Mouse (Mus musculus) kidney, adult 2 months (tissue): Measurements from ENCODE around the gene Gstp2. TPM values are rescaled to one million over a fixed set of nuclear protein-coding genes. Genes with fewer than 3 reads are reported as not detected.

Source experiments
- DNase-seq: peaks from one replicate; pipeline ENCODE4 v3.0.0; 2021
- H3K27ac ChIP-seq: fragments of 200-500 bp; 2 replicates; pipeline ENCODE4 v1.5.1; 2012; ENCODE audit warnings: low read depth, low read length, control low read depth, inconsistent platforms; ENCODE audit not compliant: insufficient read depth
- H3K27me3 ChIP-seq: fragments of 200-500 bp; replicated peaks from 2 replicates; pipeline ENCODE4 v1.6.1; 2012; ENCODE audit warnings: mild to moderate bottlenecking, moderate library complexity, low read length, inconsistent platforms; ENCODE audit not compliant: control insufficient read depth, insufficient read depth
- H3K36me3 ChIP-seq: fragments of 200-500 bp; 2 replicates; pipeline ENCODE4 v1.6.1; 2012; ENCODE audit warnings: mild to moderate bottlenecking, moderate library complexity, low read length, inconsistent platforms; ENCODE audit not compliant: control insufficient read depth, insufficient read depth
- H3K4me1 ChIP-seq: fragments of 200-500 bp; 2 replicates; pipeline ENCODE4 v1.6.1; 2011; ENCODE audit warnings: low read length; ENCODE audit not compliant: control insufficient read depth, insufficient read depth
- H3K4me3 ChIP-seq: fragments of 200-500 bp; 2 replicates; pipeline ENCODE4 v1.5.1; 2011; ENCODE audit warnings: mild to moderate bottlenecking, low read depth, low read length, control low read depth; ENCODE audit not compliant: insufficient read depth
- CTCF ChIP-seq: fragments of 200-500 bp; conservative IDR thresholded peaks from 2 replicates; pipeline ENCODE4 v1.5.1; 2011; ENCODE audit warnings: low read depth, mild to moderate bottlenecking, control low read depth, low read length, moderate library complexity, mixed read lengths; ENCODE audit not compliant: insufficient read depth, insufficient read length
- POLR2A ChIP-seq: fragments of 200-500 bp; IDR thresholded peaks from one replicate; pipeline ENCODE4 v1.6.1; 2011; ENCODE audit warnings: low read depth, low read length, control low read depth
- WGBS: fragments of 180-500 bp; shearing (Covaris S2); methylation state at CpG from one replicate; pipeline ENCODE4 v1.1.7; 2018; 5-methylcytosine and 5-hydroxymethylcytosine counted together
- polyA plus RNA-seq: library from polyadenylated mRNA; depleted of rRNA; stranded (reverse); fragments of >200 nt; gene quantifications from 2 replicates; pipeline ENCODE4 v1.2.3, GENCODE M21; 2012

Gene Gstp2
- polyA plus RNA-seq, 1 experiment: 11.5 TPM

- H3K27ac ChIP-seq: no peak overlapping the region
- no peak for DNase-seq
- H3K27me3 ChIP-seq: no peaks in the 10 kb centered on the region
- no peaks in the 10 kb centered on the region for H3K36me3 ChIP-seq
- peaks cover 1% of the 10 kb centered on the region; the same call in 1 of the 2 replicates for H3K4me1 ChIP-seq
- TF ChIP-seq POLR2A (no peak), CTCF (no peak)
- no peak overlapping the region for H3K4me3 ChIP-seq
- 77% methylated on average over 10 of the region's 10 CpGs for WGBS
These were observed 27.8 kb downstream of the Gstp2 start for GRCm38 (mm10) chr19:4017921-4018587.

- no peak for TF ChIP-seq POLR2A
- TF ChIP-seq CTCF: no peak
- H3K4me3 ChIP-seq: no peak overlapping the region
- H3K36me3 ChIP-seq: no peaks in the 10 kb centered on the region
- no peak for DNase-seq
- 86% methylated on average over 5 of the region's 5 CpGs for WGBS
- peaks cover 8% of the 10 kb centered on the region; the same call in 1 of the 2 replicates for H3K4me1 ChIP-seq
- H3K27me3 ChIP-seq: no peaks in the 10 kb centered on the region
- H3K27ac ChIP-seq: no peak overlapping the region
These were observed 30.2 kb downstream of the Gstp2 start for GRCm38 (mm10) chr19:4015635-4016034.

- Histone ChIP-seq H3K4me1 (peaks cover 8% of the 10 kb centered on the region; the same call in 1 of the 2 replicates), H3K4me3 (no peak overlapping the region), H3K27me3 (no peaks in the 10 kb centered on the region), H3K36me3 (no peaks in the 10 kb centered on the region), H3K27ac (no peak overlapping the region)
- no peak for DNase-seq
- no peak for TF ChIP-seq CTCF
- TF ChIP-seq POLR2A: no peak
These were observed 31.0 kb downstream of the Gstp2 start for GRCm38 (mm10) chr19:4014802-4015201.

- peak overlapping the region; percentile 45 for H3K4me3 ChIP-seq
- H3K27ac ChIP-seq: peak overlapping the region; percentile 18; the same call in 1 of the 2 replicates
- no peaks in the 10 kb centered on the region for H3K27me3 ChIP-seq
- 21% methylated on average over 9 of the region's 9 CpGs for WGBS
- no peak for DNase-seq
- H3K4me1 ChIP-seq: peaks cover 8% of the 10 kb centered on the region; the same call in 1 of the 2 replicates
- peaks cover 2% of the 10 kb centered on the region for H3K36me3 ChIP-seq
- TF ChIP-seq CTCF (no peak), POLR2A (no peak)
These were observed 32.8 kb downstream of the Gstp2 start for GRCm38 (mm10) chr19:4013066-4013465.

GRCm38 (mm10) chr19:4012432-4013022, 33.3 kb downstream of the Gstp2 start, which contains the start of gene Ndufv1:
Ndufv1 (minus strand) TSS chr19:4012806.
- H3K4me3 ChIP-seq: peak within 1 kb of the TSS; percentile 64
- TF ChIP-seq POLR2A (peak; percentile 59), CTCF (peak; percentile 94)
- peak; percentile 99 for DNase-seq
- peaks cover 8% of the 10 kb centered on the region; the same call in 1 of the 2 replicates for H3K4me1 ChIP-seq
- no peaks in the 10 kb centered on the region for H3K27me3 ChIP-seq
- WGBS: under 1% methylated on average over 45 of the region's 45 CpGs
- peak within 1 kb of the TSS; percentile 62 for H3K27ac ChIP-seq
- H3K36me3 ChIP-seq: peaks cover 2% of the 10 kb centered on the region

- TF ChIP-seq CTCF (no peak), POLR2A (no peak)
- no peak overlapping the region for H3K4me3 ChIP-seq
- 97% methylated on average over 5 of the region's 5 CpGs for WGBS
- no peak for DNase-seq
- no peaks in the 10 kb centered on the region for H3K27me3 ChIP-seq
- H3K4me1 ChIP-seq: peaks cover 8% of the 10 kb centered on the region; the same call in 1 of the 2 replicates
- H3K36me3 ChIP-seq: peaks cover 2% of the 10 kb centered on the region
- no peak overlapping the region for H3K27ac ChIP-seq
These were observed 34.7 kb downstream of the Gstp2 start for GRCm38 (mm10) chr19:4011086-4011485.

GRCm38 (mm10) chr19:4005971-4006370, 39.9 kb downstream of the Gstp2 start:
- H3K4me3 ChIP-seq: no peak overlapping the region
- peaks cover 2% of the 10 kb centered on the region for H3K36me3 ChIP-seq
- TF ChIP-seq CTCF: no peak
- no peak for TF ChIP-seq POLR2A
- H3K27me3 ChIP-seq: no peaks in the 10 kb centered on the region
- DNase-seq: no peak
- WGBS: 94% methylated on average over 8 of the region's 8 CpGs
- peaks cover 13% of the 10 kb centered on the region for H3K4me1 ChIP-seq
- no peak overlapping the region for H3K27ac ChIP-seq
